Mouse (Mus musculus) limb, embryonic 10.5 days (tissue): ENCODE results near the gene Efcab9. TPM values are rescaled to one million over a fixed set of nuclear protein-coding genes. Genes with fewer than 3 reads are reported as not detected.
A peak's percentile ranks its signal among the peaks of the same experiment; 100 is the strongest.

Source experiments
- DNase-seq: peaks from one replicate; pipeline ENCODE4 v3.0.0-alpha.2; 2017; ENCODE audit warnings: low spot score
- H3K27ac ChIP-seq: fragments of 300-500 bp; sonication (generic); 2 replicates; pipeline ENCODE4 v1.5.1; 2016; ENCODE audit warnings: mild to moderate bottlenecking
- H3K27me3 ChIP-seq: fragments of 300-500 bp; sonication (generic); 2 replicates; pipeline ENCODE4 v1.6.1; 2016; ENCODE audit warnings: low read depth, mild to moderate bottlenecking; ENCODE audit not compliant: poor library complexity, severe bottlenecking
- H3K36me3 ChIP-seq: fragments of 300-500 bp; sonication (generic); 2 replicates; pipeline ENCODE4 v1.6.1; 2016; ENCODE audit warnings: mild to moderate bottlenecking, moderate library complexity
- H3K4me1 ChIP-seq: fragments of 300-500 bp; sonication (generic); 2 replicates; pipeline ENCODE4 v1.6.1; 2016
- H3K4me3 ChIP-seq: fragments of 300-500 bp; sonication (generic); 2 replicates; pipeline ENCODE4 v1.5.1; 2016; ENCODE audit warnings: mild to moderate bottlenecking, moderate library complexity
- H3K9me3 ChIP-seq: fragments of 300-500 bp; sonication (generic); replicated peaks from 2 replicates; pipeline ENCODE4 v1.6.1; 2016; ENCODE audit warnings: mild to moderate bottlenecking
- WGBS: fragments of 180-500 bp; shearing (Covaris S2); methylation state at CpG from one replicate; pipeline ENCODE4 v1.1.7; 2016; 5-methylcytosine and 5-hydroxymethylcytosine counted together
- polyA plus RNA-seq: library from polyadenylated mRNA; unstranded; fragments of >200 nt; fragmentation: Nextera tagmentation; extraction: Ambion mirVana; gene quantifications from 2 replicates; pipeline ENCODE4 v1.2.1, GENCODE M21; 2016

The Efcab9 gene
- polyA plus RNA-seq, 1 experiment from 2014 or later: 0.38 TPM

- Histone ChIP-seq H3K36me3 (no peaks in the 10 kb centered on the region), H3K9me3 (no peaks in the 10 kb centered on the region), H3K4me3 (no peak overlapping the region), H3K27me3 (no peaks in the 10 kb centered on the region), H3K4me1 (peaks cover 20% of the 10 kb centered on the region), H3K27ac (peak overlapping the region; percentile 37; the same call in 1 of the 2 replicates)
- 78% methylated on average over 8 of the region's 8 CpGs for WGBS
- no peak for DNase-seq
These were observed 33.2 kb upstream of the Efcab9 start for GRCm38 (mm10) chr11:32565088-32565487.

- no peaks in the 10 kb centered on the region for H3K36me3 ChIP-seq
- H3K27ac ChIP-seq: peak overlapping the region; percentile 37; the same call in 1 of the 2 replicates
- no peaks in the 10 kb centered on the region for H3K27me3 ChIP-seq
- no peak for DNase-seq
- WGBS: 68% methylated on average over 4 of the region's 4 CpGs
- H3K4me3 ChIP-seq: no peak overlapping the region
- H3K9me3 ChIP-seq: no peaks in the 10 kb centered on the region
- peaks cover 20% of the 10 kb centered on the region for H3K4me1 ChIP-seq
These were observed 32.7 kb upstream of the Efcab9 start for GRCm38 (mm10) chr11:32564629-32565028.

GRCm38 (mm10) chr11:32563660-32564059 is 31.8 kb upstream of the Efcab9 start:
- DNase-seq: no peak
- Histone ChIP-seq H3K4me3 (no peak overlapping the region), H3K27me3 (no peaks in the 10 kb centered on the region), H3K36me3 (no peaks in the 10 kb centered on the region), H3K27ac (no peak overlapping the region), H3K4me1 (peaks cover 23% of the 10 kb centered on the region), H3K9me3 (no peaks in the 10 kb centered on the region)
- WGBS: 58% methylated on average over 3 of the region's 3 CpGs

- Histone ChIP-seq H3K4me3 (no peak overlapping the region), H3K36me3 (no peaks in the 10 kb centered on the region), H3K27me3 (no peaks in the 10 kb centered on the region), H3K9me3 (no peaks in the 10 kb centered on the region), H3K4me1 (peaks cover 24% of the 10 kb centered on the region), H3K27ac (no peak overlapping the region)
- no peak for DNase-seq
- 83% methylated on average over 5 of the region's 5 CpGs for WGBS
These were observed 30.8 kb upstream of the Efcab9 start for GRCm38 (mm10) chr11:32562706-32563105.

- 86% methylated on average over 10 of the region's 10 CpGs for WGBS
- H3K27ac ChIP-seq: no peak overlapping the region
These were observed 29.8 kb upstream of the Efcab9 start for GRCm38 (mm10) chr11:32561465-32562355.

GRCm38 (mm10) chr11:32560015-32560770 is 28.3 kb upstream of the Efcab9 start:
- Histone ChIP-seq H3K4me3 (no peak overlapping the region), H3K27me3 (no peaks in the 10 kb centered on the region), H3K9me3 (no peaks in the 10 kb centered on the region), H3K27ac (no peak overlapping the region), H3K36me3 (no peaks in the 10 kb centered on the region), H3K4me1 (peaks cover 22% of the 10 kb centered on the region)
- DNase-seq: no peak
- WGBS: 87% methylated on average over 12 of the region's 12 CpGs

More at GRCm38 (mm10) chr11:32561465-32562355, 29.8 kb upstream of the Efcab9 start:
- H3K9me3 ChIP-seq: no peaks in the 10 kb centered on the region
- peaks cover 24% of the 10 kb centered on the region for H3K4me1 ChIP-seq
- no peaks in the 10 kb centered on the region for H3K36me3 ChIP-seq
- no peak for DNase-seq
- no peak overlapping the region for H3K4me3 ChIP-seq
- H3K27me3 ChIP-seq: no peaks in the 10 kb centered on the region

- H3K9me3 ChIP-seq: no peaks in the 10 kb centered on the region
- peaks cover 16% of the 10 kb centered on the region for H3K4me1 ChIP-seq
- 52% methylated on average over 8 of the region's 8 CpGs for WGBS
- no peaks in the 10 kb centered on the region for H3K36me3 ChIP-seq
- no peaks in the 10 kb centered on the region for H3K27me3 ChIP-seq
- no peak overlapping the region for H3K4me3 ChIP-seq
- H3K27ac ChIP-seq: no peak overlapping the region
- no peak for DNase-seq
These were observed 26.8 kb upstream of the Efcab9 start for GRCm38 (mm10) chr11:32558677-32559076.

GRCm38 (mm10) chr11:32558026-32558425 is 26.1 kb upstream of the Efcab9 start:
- no peak for DNase-seq
- Histone ChIP-seq H3K9me3 (no peaks in the 10 kb centered on the region), H3K27me3 (no peaks in the 10 kb centered on the region), H3K4me1 (peaks cover 17% of the 10 kb centered on the region), H3K36me3 (no peaks in the 10 kb centered on the region), H3K27ac (no peak overlapping the region), H3K4me3 (no peak overlapping the region)
- WGBS: over 99% methylated on average over 4 of the region's 4 CpGs

- H3K4me3 ChIP-seq: no peak overlapping the region
- no peak for DNase-seq
- WGBS: 82% methylated on average over 10 of the region's 10 CpGs
- no peaks in the 10 kb centered on the region for H3K27me3 ChIP-seq
- H3K9me3 ChIP-seq: no peaks in the 10 kb centered on the region
- no peaks in the 10 kb centered on the region for H3K36me3 ChIP-seq
- H3K4me1 ChIP-seq: peaks cover 32% of the 10 kb centered on the region
- no peak overlapping the region for H3K27ac ChIP-seq
These were observed 24.6 kb upstream of the Efcab9 start for GRCm38 (mm10) chr11:32556333-32556990.

GRCm38 (mm10) chr11:32555103-32555689 is 23.3 kb upstream of the Efcab9 start:
- Histone ChIP-seq H3K27me3 (no peaks in the 10 kb centered on the region), H3K9me3 (no peaks in the 10 kb centered on the region), H3K4me3 (no peak overlapping the region), H3K36me3 (no peaks in the 10 kb centered on the region), H3K4me1 (peaks cover 43% of the 10 kb centered on the region), H3K27ac (no peak overlapping the region)
- 92% methylated on average over 12 of the region's 12 CpGs for WGBS
- no peak for DNase-seq

GRCm38 (mm10) chr11:32554141-32555091 is 22.5 kb upstream of the Efcab9 start:
- no peak overlapping the region for H3K27ac ChIP-seq
- no peaks in the 10 kb centered on the region for H3K27me3 ChIP-seq
- DNase-seq: no peak
- 87% methylated on average over 14 of the region's 14 CpGs for WGBS
- peaks cover 51% of the 10 kb centered on the region for H3K4me1 ChIP-seq
- no peaks in the 10 kb centered on the region for H3K9me3 ChIP-seq
- no peak overlapping the region for H3K4me3 ChIP-seq
- H3K36me3 ChIP-seq: no peaks in the 10 kb centered on the region
